Mouse (Mus musculus) hindbrain, embryonic 14.5 days (tissue): ENCODE results near the gene Cbfa2t2. TPM values are rescaled to one million over a fixed set of nuclear protein-coding genes. Genes with fewer than 3 reads are reported as not detected.

Experiments used
- ATAC-seq: fragments of 200-750 bp; cut with Nextera tagmentation; 2 replicates; pipeline ENCODE4 v1.8.0; 2017; ENCODE audit warnings: moderate number of reproducible peaks, mild to moderate bottlenecking, moderate TSS enrichment, moderate library complexity; ENCODE audit not compliant: low FRiP score
- DNase-seq: peaks from one replicate; pipeline ENCODE4 v3.0.0-alpha.2; 2015; ENCODE audit warnings: low spot score
- H3K27ac ChIP-seq: fragments of 300-500 bp; sonication (generic); 2 replicates; pipeline ENCODE4 v1.5.1; 2014; ENCODE audit warnings: mild to moderate bottlenecking, moderate library complexity
- H3K27me3 ChIP-seq: fragments of 300-500 bp; sonication (generic); 2 replicates; pipeline ENCODE4 v1.6.1; 2014; ENCODE audit warnings: mild to moderate bottlenecking, low read length, mixed read lengths; ENCODE audit not compliant: control insufficient read depth, insufficient read depth
- H3K36me3 ChIP-seq: fragments of 300-500 bp; sonication (generic); replicated peaks from 2 replicates; pipeline ENCODE4 v1.6.1; 2014; ENCODE audit not compliant: control insufficient read depth, insufficient read depth
- H3K4me1 ChIP-seq: fragments of 300-500 bp; sonication (generic); replicated peaks from 2 replicates; pipeline ENCODE4 v1.6.1; 2014; ENCODE audit warnings: antibody characterized with exemption, low read length, mixed read lengths; ENCODE audit not compliant: control insufficient read depth, insufficient read depth
- H3K4me2 ChIP-seq: fragments of 300-500 bp; sonication (generic); replicated peaks from 2 replicates; pipeline ENCODE4 v1.6.1; 2014; ENCODE audit warnings: mild to moderate bottlenecking, moderate library complexity
- H3K4me3 ChIP-seq: fragments of 300-500 bp; sonication (generic); replicated peaks from 2 replicates; pipeline ENCODE4 v1.5.1; 2014; ENCODE audit warnings: mild to moderate bottlenecking, low read length
- H3K9ac ChIP-seq: fragments of 300-500 bp; sonication (generic); 2 replicates; pipeline ENCODE4 v1.6.1; 2014
- H3K9me3 ChIP-seq: fragments of 300-500 bp; sonication (generic); 2 replicates; pipeline ENCODE4 v1.6.1; 2016; ENCODE audit warnings: low read length; ENCODE audit not compliant: control insufficient read depth
- WGBS: fragments of 180-500 bp; shearing (Covaris S2); extraction: QIAGEN DNeasy Blood & Tissue Kit; methylation state at CpG from one replicate; pipeline ENCODE4 v1.1.7; 2014; 5-methylcytosine and 5-hydroxymethylcytosine counted together
- polyA plus RNA-seq: library from polyadenylated mRNA; unstranded; fragments of >200 nt; fragmentation: Nextera tagmentation; extraction: Ambion mirVana; gene quantifications from 2 replicates; pipeline ENCODE4 v1.2.1, GENCODE M21; 2014

Cbfa2t2 gene
- polyA plus RNA-seq, 1 experiment from 2014 or later: 48.0 TPM

DNA sequence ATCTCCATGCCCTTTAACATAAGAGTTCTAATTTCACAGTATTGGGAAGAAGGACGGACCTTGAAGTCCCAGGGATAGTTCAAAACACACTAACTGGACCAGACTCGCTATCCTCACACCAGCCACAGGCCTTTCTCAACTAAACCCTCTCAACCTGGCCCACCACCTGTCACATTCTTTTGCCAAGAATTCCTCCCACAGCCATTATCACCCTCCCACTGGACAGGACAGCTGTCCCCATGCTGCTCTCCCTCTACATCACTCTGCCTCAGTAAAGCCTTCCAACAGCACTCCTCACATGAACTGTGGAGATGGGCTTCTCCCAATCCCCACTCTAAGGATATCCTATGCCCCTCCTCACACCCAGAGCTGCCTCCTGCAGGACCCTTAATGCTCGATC is 129.3 kb downstream of the Cbfa2t2 start:
- no peak for ATAC-seq
- Histone ChIP-seq H3K27me3 (no peaks in the 10 kb centered on the region), H3K36me3 (peaks cover 9% of the 10 kb centered on the region), H3K4me3 (no peak overlapping the region), H3K9me3 (no peaks in the 10 kb centered on the region), H3K4me1 (0 out of 2 replicates have a peak, but pooled peaks cover 4% of the 10 kb centered on the region), H3K27ac (no peak overlapping the region), H3K4me2 (no peak overlapping the region), H3K9ac (no peak overlapping the region)
- no peak for DNase-seq
- WGBS: 72% methylated on average over 3 of the region's 3 CpGs

DNA sequence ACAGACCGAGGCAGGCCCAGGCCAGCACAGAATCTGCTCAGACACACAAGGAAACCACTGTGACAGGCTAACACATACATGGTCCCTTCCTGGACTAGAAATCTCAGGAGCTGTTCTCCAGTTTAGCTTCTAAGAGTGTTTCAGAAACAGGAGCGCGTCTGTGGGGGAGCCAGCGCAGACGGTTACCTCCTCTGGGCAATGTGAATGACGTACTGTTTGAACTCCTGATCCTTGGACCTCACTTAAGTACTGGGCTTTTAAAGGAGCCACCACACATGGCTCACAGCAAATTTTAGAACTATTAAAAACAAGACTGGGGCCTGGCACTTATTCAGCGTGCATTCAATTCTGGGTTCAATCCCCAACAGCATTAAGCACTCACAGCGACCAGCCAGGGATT is 130.4 kb downstream of the Cbfa2t2 start:
- ATAC-seq (no peak), DNase-seq (no peak)
- Histone ChIP-seq H3K4me3 (no peak overlapping the region), H3K9me3 (no peaks in the 10 kb centered on the region), H3K27ac (no peak overlapping the region), H3K36me3 (peaks cover 9% of the 10 kb centered on the region; the same call in 1 of the 2 replicates), H3K4me1 (0 out of 2 replicates have a peak, but pooled peaks cover 4% of the 10 kb centered on the region), H3K4me2 (no peak overlapping the region), H3K9ac (no peak overlapping the region), H3K27me3 (no peaks in the 10 kb centered on the region)
- WGBS: 45% methylated on average over 8 of the region's 8 CpGs

DNA sequence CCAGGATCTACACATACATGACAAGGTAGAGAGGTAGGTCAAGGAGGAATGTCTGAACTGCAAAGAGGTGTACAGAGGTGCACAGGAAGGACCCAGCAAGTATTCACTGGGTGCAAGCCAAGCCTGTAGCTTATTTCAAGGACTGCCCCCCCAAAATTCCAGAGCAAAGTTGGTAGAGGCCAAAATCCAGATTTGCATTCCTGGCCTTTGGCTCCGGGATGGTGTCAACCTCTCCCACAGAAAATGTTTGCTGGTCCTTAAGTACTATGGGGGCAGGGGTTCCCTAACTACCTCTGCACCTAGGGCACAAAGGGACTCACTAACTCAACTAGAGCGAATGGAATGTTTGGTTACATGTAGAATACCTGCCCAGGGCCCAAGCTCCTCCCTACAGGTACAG is 131.5 kb downstream of the Cbfa2t2 start:
- H3K4me1 ChIP-seq: 0 out of 2 replicates have a peak, but pooled peaks cover 4% of the 10 kb centered on the region
- DNase-seq (no peak), ATAC-seq (no peak)
- WGBS: 65% methylated on average over 2 of the region's 2 CpGs
- no peaks in the 10 kb centered on the region for H3K9me3 ChIP-seq
- peak overlapping the region; percentile 94 for H3K4me2 ChIP-seq
- no peak overlapping the region for H3K4me3 ChIP-seq
- H3K27ac ChIP-seq: peak overlapping the region; percentile 47; the same call in 1 of the 2 replicates
- no peak overlapping the region for H3K9ac ChIP-seq
- H3K27me3 ChIP-seq: no peaks in the 10 kb centered on the region
- peaks cover 8% of the 10 kb centered on the region; the same call in 1 of the 2 replicates for H3K36me3 ChIP-seq

DNA sequence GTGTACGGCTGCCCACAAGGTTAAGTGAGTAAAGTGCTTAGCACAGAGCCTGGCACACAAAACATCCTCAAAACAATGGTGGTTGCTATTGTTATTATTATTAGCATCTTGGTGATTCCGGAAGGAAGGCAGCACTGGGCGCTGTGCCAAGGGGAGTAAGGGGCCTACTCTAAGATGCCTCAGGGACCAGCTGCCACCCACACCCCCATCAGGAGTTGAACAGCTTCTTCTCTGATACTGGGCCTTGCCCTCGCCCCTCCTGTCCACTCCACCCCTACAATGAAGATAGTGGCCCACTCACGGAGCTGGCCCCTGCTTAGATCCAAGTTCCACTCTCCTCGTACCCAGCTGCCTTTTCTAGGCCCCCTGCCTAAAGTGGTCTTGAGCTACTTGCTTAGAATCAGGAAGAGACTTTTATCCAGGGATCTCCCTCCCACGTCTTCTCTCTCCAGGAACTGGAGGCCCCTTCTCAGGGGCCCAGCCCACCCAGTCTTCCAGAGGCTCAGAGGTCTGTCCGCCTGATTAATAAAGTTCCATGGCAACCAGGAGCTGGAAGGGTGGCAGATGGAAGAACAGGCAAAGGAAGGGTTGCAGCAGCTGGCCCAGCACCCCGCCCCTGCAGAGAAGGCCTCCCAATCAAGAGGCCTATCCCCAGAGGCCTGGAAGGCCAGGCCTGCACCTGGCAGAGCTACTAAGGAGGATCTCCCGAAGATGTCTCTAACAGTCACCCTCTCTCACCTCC is 132.2 kb downstream of the Cbfa2t2 start:
- H3K4me1 ChIP-seq: 0 out of 2 replicates have a peak, but pooled peaks cover 4% of the 10 kb centered on the region
- ATAC-seq: no peak
- H3K9ac ChIP-seq: no peak overlapping the region
- no peak for DNase-seq
- WGBS: 6% methylated on average over 10 of the region's 10 CpGs
- H3K9me3 ChIP-seq: no peaks in the 10 kb centered on the region
- H3K4me2 ChIP-seq: peak overlapping the region; percentile 94
- peak overlapping the region; percentile 47 for H3K27ac ChIP-seq
- H3K4me3 ChIP-seq: peak overlapping the region; percentile 74
- H3K36me3 ChIP-seq: 0 out of 2 replicates have a peak, but pooled peaks cover under 1% of the 10 kb centered on the region
- no peaks in the 10 kb centered on the region for H3K27me3 ChIP-seq

DNA sequence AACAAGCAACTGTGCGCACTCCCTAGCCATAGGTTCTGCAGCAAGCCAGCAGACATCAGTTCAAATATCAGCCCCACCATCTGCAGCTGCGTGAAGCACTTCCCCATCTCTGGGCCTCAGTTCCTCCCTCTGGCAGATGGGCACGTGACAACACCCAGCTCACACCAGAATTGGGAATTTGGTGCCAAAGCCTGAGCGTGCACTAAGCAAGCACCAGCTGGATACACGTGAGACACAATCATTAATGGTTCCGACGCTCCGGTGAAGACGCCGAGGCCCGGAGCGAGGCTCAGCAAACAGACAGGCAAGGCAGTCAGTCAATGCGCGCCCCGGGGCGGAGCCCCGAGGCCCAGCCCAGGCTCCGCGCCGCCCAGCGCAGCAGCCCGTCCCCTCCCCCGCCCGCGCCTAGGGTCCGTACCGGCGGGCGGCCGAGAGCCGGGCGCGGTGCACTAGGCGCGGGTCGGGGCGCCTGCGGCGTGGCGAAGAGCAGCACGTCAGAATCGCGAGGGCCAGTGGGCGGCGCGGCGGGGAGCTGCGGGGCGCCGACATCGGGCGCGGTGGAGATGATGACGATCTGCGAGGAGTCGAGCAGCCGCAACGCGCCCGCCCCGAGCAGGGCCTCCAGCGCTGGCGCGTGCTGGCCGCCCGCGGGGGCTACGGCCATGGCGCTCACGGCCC is 132.9 kb downstream of the Cbfa2t2 start:
- WGBS: under 1% methylated on average over 59 of the region's 70 CpGs
- H3K27me3 ChIP-seq: no peaks in the 10 kb centered on the region
- ATAC-seq: peak; percentile 49

DNA sequence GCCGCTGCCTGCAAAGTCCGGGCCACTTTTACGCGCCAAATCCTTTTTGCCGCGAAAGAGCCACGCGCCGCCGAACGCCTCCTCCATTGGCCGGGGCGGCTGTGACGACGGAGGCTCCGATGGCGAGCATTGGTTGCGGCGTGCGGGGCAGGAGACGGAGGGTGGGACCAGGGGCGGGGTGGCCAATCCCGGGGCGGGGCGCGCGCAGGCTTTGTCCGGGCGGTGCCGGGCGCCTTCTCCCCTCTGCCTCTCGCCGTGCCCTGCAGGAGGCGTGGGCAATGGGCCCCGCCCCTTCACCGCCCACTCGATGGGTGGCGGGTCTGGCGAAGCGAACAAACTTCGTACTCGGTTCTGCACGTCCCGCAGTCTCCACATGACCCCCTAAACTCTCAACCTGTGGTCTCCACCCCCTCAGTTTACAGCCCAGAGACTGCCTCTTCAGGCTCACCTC is 133.6 kb downstream of the Cbfa2t2 start, which contains the start of gene E2f1:
Gene E2f1 (minus strand): TSS at position 57 of the 451 bp plus-strand sequence.
- H3K27me3 ChIP-seq: no peaks in the 10 kb centered on the region
- under 1% methylated on average over 42 of the region's 44 CpGs for WGBS
- ATAC-seq: peak; percentile 99
- no peaks in the 10 kb centered on the region for H3K36me3 ChIP-seq
- peak within 1 kb of the TSS; percentile 54 for H3K9ac ChIP-seq
- H3K4me2 ChIP-seq: peak within 1 kb of the TSS; percentile 94
- 0 out of 2 replicates have a peak, but pooled peaks cover 4% of the 10 kb centered on the region for H3K4me1 ChIP-seq
- peak; percentile 94 for DNase-seq
- H3K27ac ChIP-seq: peak within 1 kb of the TSS; percentile 50
- H3K9me3 ChIP-seq: no peaks in the 10 kb centered on the region
- H3K4me3 ChIP-seq: peak within 1 kb of the TSS; percentile 74

More for the DNA sequence above, 132.9 kb downstream of the Cbfa2t2 start:
- no peaks in the 10 kb centered on the region for H3K9me3 ChIP-seq
- H3K36me3 ChIP-seq: no peaks in the 10 kb centered on the region
- H3K27ac ChIP-seq: peak overlapping the region; percentile 47
- H3K4me1 ChIP-seq: 0 out of 2 replicates have a peak, but pooled peaks cover 4% of the 10 kb centered on the region
- H3K4me2 ChIP-seq: peak overlapping the region; percentile 94
- peak overlapping the region; percentile 54 for H3K9ac ChIP-seq
- no peak for DNase-seq
- peak overlapping the region; percentile 74 for H3K4me3 ChIP-seq

DNA sequence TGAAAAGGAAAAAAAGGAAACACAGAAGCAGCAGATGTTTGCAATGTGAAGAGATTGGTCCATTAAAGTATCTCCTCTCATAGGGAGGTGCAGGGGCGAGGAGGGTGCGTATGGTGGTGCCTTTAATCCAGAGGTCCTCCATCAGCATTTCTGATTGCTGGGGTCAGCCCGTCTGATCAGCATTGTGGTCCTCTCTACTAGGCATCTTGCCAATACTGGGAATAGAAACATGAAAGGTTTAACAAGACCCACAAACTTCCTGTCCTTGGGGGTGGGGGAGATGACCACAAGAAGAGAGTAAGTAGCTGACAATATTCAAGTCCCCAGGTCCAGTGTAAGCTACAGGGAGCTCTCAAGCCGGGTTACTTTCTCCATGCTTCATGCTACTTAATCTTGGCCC is 134.4 kb downstream of the Cbfa2t2 start:
- Histone ChIP-seq H3K4me3 (no peak overlapping the region), H3K27me3 (no peaks in the 10 kb centered on the region), H3K4me2 (peak overlapping the region; percentile 94), H3K9me3 (no peaks in the 10 kb centered on the region), H3K27ac (peak overlapping the region; percentile 50; the same call in 1 of the 2 replicates), H3K4me1 (0 out of 2 replicates have a peak, but pooled peaks cover 4% of the 10 kb centered on the region), H3K9ac (no peak overlapping the region), H3K36me3 (no peaks in the 10 kb centered on the region)
- 62% methylated on average over 4 of the region's 4 CpGs for whole genome bisulfite sequencing
- DNase-seq (no peak), ATAC-seq (no peak)

DNA sequence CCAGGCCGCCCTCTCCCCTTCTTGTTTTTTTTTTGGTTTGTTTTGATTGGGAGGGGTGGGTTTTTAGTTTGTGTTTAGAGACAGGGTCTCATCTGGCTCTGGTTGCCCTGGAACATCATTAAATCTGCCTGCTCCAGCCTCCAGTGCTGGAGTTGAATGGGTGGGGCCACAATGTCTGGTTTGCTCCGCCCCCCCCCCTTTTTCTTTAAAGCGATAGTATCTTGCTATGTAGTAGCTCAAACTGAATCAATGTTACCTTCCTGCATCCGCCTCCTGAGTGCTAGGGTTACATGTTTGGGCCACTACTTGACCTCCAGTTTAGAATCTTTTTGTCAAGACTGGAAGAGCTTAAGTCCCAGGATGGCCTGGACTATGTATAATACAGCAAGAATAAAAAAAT is 135.0 kb downstream of the Cbfa2t2 start:
- no peak overlapping the region for H3K27ac ChIP-seq
- no peaks in the 10 kb centered on the region for H3K27me3 ChIP-seq
- H3K4me2 ChIP-seq: no peak overlapping the region
- no peak for ATAC-seq
- 80% methylated on average over 4 of the region's 4 CpGs for WGBS
- no peaks in the 10 kb centered on the region for H3K36me3 ChIP-seq
- H3K9ac ChIP-seq: no peak overlapping the region
- 0 out of 2 replicates have a peak, but pooled peaks cover 4% of the 10 kb centered on the region for H3K4me1 ChIP-seq
- no peak for DNase-seq
- no peak overlapping the region for H3K4me3 ChIP-seq
- no peaks in the 10 kb centered on the region for H3K9me3 ChIP-seq

DNA sequence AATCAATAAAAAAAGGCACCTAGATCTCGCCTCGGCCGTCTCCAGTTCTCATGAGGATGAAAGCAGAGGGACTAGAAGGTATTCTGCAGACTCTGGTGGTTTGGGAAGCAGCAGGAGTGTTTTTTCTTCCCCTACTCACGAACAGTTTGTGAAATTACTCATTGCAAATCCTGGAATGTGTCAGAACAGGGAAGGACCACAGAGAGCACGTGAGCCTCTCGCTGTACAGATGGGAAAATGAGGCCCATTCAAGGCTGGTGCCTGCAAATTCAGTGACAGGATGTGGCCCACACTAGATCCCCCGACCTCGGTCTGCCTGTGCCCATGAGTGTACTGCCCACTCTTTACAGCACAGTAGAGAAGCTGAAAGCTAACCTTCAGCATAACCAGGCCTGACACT is 135.7 kb downstream of the Cbfa2t2 start:
- Histone ChIP-seq H3K27ac (no peak overlapping the region), H3K36me3 (no peaks in the 10 kb centered on the region), H3K4me1 (peaks cover 2% of the 10 kb centered on the region; the same call in 1 of the 2 replicates), H3K4me3 (no peak overlapping the region), H3K9me3 (no peaks in the 10 kb centered on the region), H3K27me3 (no peaks in the 10 kb centered on the region), H3K9ac (no peak overlapping the region), H3K4me2 (no peak overlapping the region)
- 76% methylated on average over 8 of the region's 8 CpGs for WGBS
- DNase-seq (no peak), ATAC-seq (no peak)
